Mouse (Mus musculus) heart, adult 2 months (tissue): ENCODE results near the gene Gabbr2. TPM values are rescaled to one million over a fixed set of nuclear protein-coding genes. Genes with fewer than 3 reads are reported as not detected.

Experiments
- DNase-seq, 2 experiments: peaks; one replicate each; pipeline ENCODE4 v3.0.0; 2021
- H3K27ac ChIP-seq: fragments of 200-600 bp; 2 replicates; pipeline ENCODE4 v1.8.1; 2022
- H3K27me3 ChIP-seq: fragments of 200-500 bp; 2 replicates; pipeline ENCODE4 v1.6.1; 2012; ENCODE audit warnings: mild to moderate bottlenecking, low read length, inconsistent platforms, mixed read lengths; ENCODE audit not compliant: control insufficient read depth, insufficient read depth
- H3K36me3 ChIP-seq: fragments of 200-500 bp; 2 replicates; pipeline ENCODE4 v1.6.1; 2012; ENCODE audit warnings: low read length, inconsistent platforms; ENCODE audit not compliant: control insufficient read depth, insufficient read depth
- H3K4me1 ChIP-seq: fragments of 200-500 bp; 2 replicates; pipeline ENCODE4 v1.6.1; 2011; ENCODE audit warnings: low read length; ENCODE audit not compliant: control insufficient read depth, insufficient read depth
- H3K4me3 ChIP-seq: fragments of 200-600 bp; 2 replicates; pipeline ENCODE4 v1.8.1; 2022
- H3K79me2 ChIP-seq: fragments of 200-500 bp; replicated peaks from 2 replicates; pipeline ENCODE4 v1.6.1; 2012; ENCODE audit warnings: mild to moderate bottlenecking, inconsistent platforms, low read length, moderate library complexity, mixed read lengths; ENCODE audit not compliant: control insufficient read depth, insufficient read depth
- H3K9ac ChIP-seq: fragments of 200-500 bp; 2 replicates; pipeline ENCODE4 v1.6.1; 2012; ENCODE audit warnings: low read depth, mild to moderate bottlenecking, control low read depth, inconsistent platforms, low read length, mixed read lengths
- CTCF ChIP-seq: fragments of 200-600 bp; IDR thresholded peaks from 2 replicates; pipeline ENCODE4 v1.8.1; 2022; ENCODE audit warnings: antibody characterized with exemption, mild to moderate bottlenecking, moderate library complexity
- EP300 ChIP-seq: fragments of 200-500 bp; IDR thresholded peaks from 2 replicates; pipeline ENCODE4 v1.6.1; 2011; ENCODE audit warnings: low read depth, low read length, control low read depth; ENCODE audit not compliant: insufficient read depth
- POLR2A ChIP-seq: fragments of 200-500 bp; IDR thresholded peaks from 2 replicates; pipeline ENCODE4 v1.6.1; 2011; ENCODE audit warnings: mild to moderate bottlenecking, low read depth, low read length, control low read depth; ENCODE audit not compliant: insufficient read depth
- WGBS: fragments of 180-500 bp; shearing (Covaris S2); methylation state at CpG from one replicate; pipeline ENCODE4 v1.1.7; 2018; 5-methylcytosine and 5-hydroxymethylcytosine counted together
- intact Hi-C: fragments of 180-260 bp; cut with DNase I; formaldehyde crosslinking; loops from one replicate; pipeline ENCODE4 v1.15.1; 2025
- polyA plus RNA-seq: library from polyadenylated mRNA; depleted of rRNA; stranded (reverse); fragments of >200 nt; gene quantifications from 2 replicates; pipeline ENCODE4 v1.2.3, GENCODE M21; 2012
- total RNA-seq, 2 experiments: library from RNA; stranded (reverse); gene quantifications; 2 replicates each; pipeline ENCODE4 v1.2.3; 2021

Gabbr2 gene
- total and polyA plus RNA-seq, 3 experiments = 0.09 to 0.18 TPM; not detected in 1

GRCm38 (mm10) chr4:46632465-46632864 is 359.2 kb downstream of the Gabbr2 start:
- Histone ChIP-seq H3K27me3 (no peaks in the 10 kb centered on the region), H3K36me3 (no peaks in the 10 kb centered on the region), H3K4me3 (no peak overlapping the region), H3K9ac (no peak overlapping the region), H3K79me2 (no peaks in the 10 kb centered on the region), H3K4me1 (no peaks in the 10 kb centered on the region), H3K27ac (no peak overlapping the region)
- TF ChIP-seq EP300 (no peak), POLR2A (no peak), CTCF (no peak)
- DNase-seq = no peak
- WGBS = 53% methylated on average over 2 of the region's 2 CpGs
- intact Hi-C loops = no loop called here

GRCm38 (mm10) chr4:46630390-46630789 is 361.3 kb downstream of the Gabbr2 start:
- H3K27ac ChIP-seq = no peak overlapping the region
- TF ChIP-seq CTCF (peak; percentile 61), EP300 (no peak)
- no peaks in the 10 kb centered on the region for H3K27me3 ChIP-seq
- 52% methylated on average over 9 of the region's 9 CpGs for WGBS
- no peaks in the 10 kb centered on the region for H3K4me1 ChIP-seq
- H3K4me3 ChIP-seq = no peak overlapping the region
- H3K79me2 ChIP-seq = no peaks in the 10 kb centered on the region
- no peak overlapping the region for H3K9ac ChIP-seq
- DNase-seq = peak in 1 of 2 experiments; percentile 17
- intact Hi-C loops = no loop called here
- no peaks in the 10 kb centered on the region for H3K36me3 ChIP-seq

- H3K9ac ChIP-seq = no peak overlapping the region
- H3K4me3 ChIP-seq = no peak overlapping the region
These were observed 362.8 kb downstream of the Gabbr2 start for GRCm38 (mm10) chr4:46628873-46629272.

GRCm38 (mm10) chr4:46628081-46628480 is 363.6 kb downstream of the Gabbr2 start:
- no peaks in the 10 kb centered on the region for H3K27me3 ChIP-seq
- no peak for DNase-seq
- H3K9ac ChIP-seq = no peak overlapping the region
- no peak overlapping the region for H3K4me3 ChIP-seq
- TF ChIP-seq CTCF (no peak), POLR2A (no peak), EP300 (no peak)
- intact Hi-C loops = no loop called here
- H3K36me3 ChIP-seq = no peaks in the 10 kb centered on the region
- H3K4me1 ChIP-seq = no peaks in the 10 kb centered on the region
- 83% methylated on average over 11 of the region's 11 CpGs for WGBS
- H3K79me2 ChIP-seq = no peaks in the 10 kb centered on the region
- H3K27ac ChIP-seq = no peak overlapping the region

More at GRCm38 (mm10) chr4:46628873-46629272, 362.8 kb downstream of the Gabbr2 start:
- DNase-seq = no peak
- H3K36me3 ChIP-seq = no peaks in the 10 kb centered on the region
- H3K27me3 ChIP-seq = no peaks in the 10 kb centered on the region
- intact Hi-C loops = no loop called here
- H3K79me2 ChIP-seq = no peaks in the 10 kb centered on the region
- 56% methylated on average over 9 of the region's 9 CpGs for WGBS
- TF ChIP-seq CTCF = no peak
- no peak for TF ChIP-seq EP300
- TF ChIP-seq POLR2A = no peak
- no peaks in the 10 kb centered on the region for H3K4me1 ChIP-seq
- H3K27ac ChIP-seq = no peak overlapping the region

GRCm38 (mm10) chr4:46625101-46625500 is 366.6 kb downstream of the Gabbr2 start:
- Histone ChIP-seq H3K4me1 (no peaks in the 10 kb centered on the region), H3K27me3 (no peaks in the 10 kb centered on the region), H3K79me2 (no peaks in the 10 kb centered on the region), H3K4me3 (no peak overlapping the region), H3K9ac (no peak overlapping the region), H3K36me3 (no peaks in the 10 kb centered on the region), H3K27ac (no peak overlapping the region)
- intact Hi-C loops = no loop called here
- TF ChIP-seq POLR2A (no peak), CTCF (no peak)
- no peak for DNase-seq
- 78% methylated on average over 10 of the region's 10 CpGs for WGBS

- H3K9ac ChIP-seq = no peak overlapping the region
- intact Hi-C loops = no loop called here
- no peak for TF ChIP-seq POLR2A
- TF ChIP-seq CTCF = no peak
- no peak for TF ChIP-seq EP300
- no peaks in the 10 kb centered on the region for H3K27me3 ChIP-seq
- no peaks in the 10 kb centered on the region for H3K4me1 ChIP-seq
- no peaks in the 10 kb centered on the region for H3K79me2 ChIP-seq
- H3K27ac ChIP-seq = no peak overlapping the region
- no peak overlapping the region for H3K4me3 ChIP-seq
- no peaks in the 10 kb centered on the region for H3K36me3 ChIP-seq
- WGBS = 76% methylated on average over 5 of the region's 5 CpGs
- DNase-seq = no peak
These were observed 368.7 kb downstream of the Gabbr2 start for GRCm38 (mm10) chr4:46623007-46623406.
